Mouse (Mus musculus): ENCODE results near the gene Lclat1. TPM values are rescaled to one million over a fixed set of nuclear protein-coding genes. Genes with fewer than 3 reads are reported as not detected.
"Not testable (repeated sequence)": the region's sequence is repeated elsewhere in the genome, so short reads cannot be mapped to it uniquely, and the experiment has no call there.

Gene Lclat1
- total RNA-seq, 2 experiments from 2014 or later: 32.8 to 38.8 TPM

DNA sequence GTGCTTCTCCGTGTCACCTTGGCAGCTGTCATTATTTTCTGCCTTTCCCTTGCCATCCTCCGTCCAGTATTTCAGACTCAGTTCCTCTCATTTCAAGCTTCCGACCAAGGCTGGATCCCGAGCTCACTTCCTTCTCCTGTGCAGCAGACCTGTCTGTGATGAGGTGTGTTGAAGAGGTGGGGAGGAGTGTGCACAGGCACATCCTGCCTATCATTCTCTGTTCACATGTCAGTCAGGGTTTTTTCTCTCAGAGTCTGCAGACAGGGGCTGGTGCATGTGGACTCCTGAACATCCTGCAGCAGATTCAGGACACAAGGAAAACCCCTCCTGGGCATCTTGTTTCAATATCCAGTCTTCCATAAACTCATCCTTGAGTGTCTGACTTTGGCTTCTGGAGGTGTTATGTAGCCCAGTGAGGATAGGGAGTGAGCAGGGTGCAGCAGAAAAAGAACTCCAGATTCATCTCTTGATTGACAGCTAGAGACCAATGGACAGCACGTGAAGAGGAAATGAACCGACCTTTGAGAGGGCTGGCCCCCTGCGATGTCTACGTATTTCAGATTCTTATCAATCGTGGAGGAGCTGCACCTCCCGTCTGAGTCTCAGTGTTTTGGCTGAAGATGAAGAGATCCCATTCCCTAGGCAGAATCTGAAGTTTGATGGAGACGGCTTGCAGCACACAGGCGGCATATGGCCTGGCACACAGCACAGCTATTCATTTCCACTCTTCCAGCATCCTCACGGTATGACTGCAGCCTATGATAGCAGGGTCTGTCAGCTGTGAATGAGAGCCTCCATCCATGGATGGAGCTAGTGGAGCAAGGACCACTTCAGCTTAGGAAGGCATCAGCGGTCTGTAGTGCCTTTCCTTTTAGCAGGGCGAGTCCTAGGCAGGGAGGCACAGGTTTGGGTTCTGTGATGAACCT lies 163.3 kb downstream of the Lclat1 start:
- DNase-seq (ENCODE audit: low spot score in 2 of 2): no peak

DNA sequence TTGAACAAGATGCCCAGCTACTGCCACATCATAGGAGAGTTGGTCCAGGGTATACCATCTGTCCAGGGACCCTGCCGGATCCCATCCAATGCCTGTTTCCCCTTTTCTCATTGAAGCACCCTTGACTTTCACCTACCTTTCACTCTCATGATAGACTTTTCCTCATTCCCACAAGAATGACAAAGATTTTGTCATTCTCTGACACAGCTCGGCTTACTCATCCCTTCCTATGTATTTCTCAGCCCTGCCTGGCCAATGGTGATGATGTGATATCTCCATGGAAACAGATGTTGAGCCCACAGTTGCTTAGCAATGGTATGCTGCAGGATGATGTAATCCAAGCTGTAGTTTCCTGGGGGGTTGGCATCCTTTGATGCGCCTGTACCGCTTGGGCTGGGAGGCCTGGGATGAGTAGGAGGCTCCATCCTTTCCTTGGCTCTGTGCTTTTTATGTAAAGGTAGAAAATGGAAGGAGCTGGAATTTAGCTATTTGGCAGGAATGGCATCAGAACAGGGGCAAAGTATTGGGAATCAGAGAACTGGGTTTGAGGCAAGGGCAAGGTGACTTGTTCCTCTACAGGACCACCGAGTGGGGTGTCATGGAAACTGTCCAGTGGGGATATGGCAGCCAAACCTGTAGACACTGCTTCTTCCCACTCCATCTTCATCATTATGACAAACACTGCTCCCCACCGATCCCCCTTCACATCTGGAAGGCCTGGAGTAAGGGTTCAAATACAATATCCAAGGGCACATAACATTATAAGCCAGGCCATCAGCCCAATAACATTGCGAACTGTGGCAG lies 164.2 kb downstream of the Lclat1 start:
- DNase-seq (ENCODE audit: low spot score in 2 of 2): peak; percentile 68 to 74

DNA sequence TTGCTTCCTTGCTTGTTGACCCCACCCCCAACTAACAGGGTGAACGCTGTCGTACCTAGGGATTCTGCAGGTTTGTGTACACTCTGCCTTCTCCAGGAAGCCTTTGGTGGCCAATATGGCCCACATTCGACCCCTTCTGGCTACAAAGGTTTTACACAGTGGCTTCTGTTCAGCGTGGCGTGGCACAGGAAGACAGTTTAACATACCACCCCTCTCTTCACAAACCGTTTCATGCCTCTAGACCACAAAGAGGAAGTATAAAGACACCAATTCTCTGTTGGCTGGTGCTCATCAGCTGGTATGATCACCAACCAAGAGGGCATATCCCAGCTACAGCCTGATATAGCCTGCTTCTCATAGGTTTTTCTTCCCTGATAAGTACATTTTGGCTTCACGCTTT lies 166.0 kb downstream of the Lclat1 start:
- no peak for DNase-seq (ENCODE audit: low spot score in 2 of 2)

DNA sequence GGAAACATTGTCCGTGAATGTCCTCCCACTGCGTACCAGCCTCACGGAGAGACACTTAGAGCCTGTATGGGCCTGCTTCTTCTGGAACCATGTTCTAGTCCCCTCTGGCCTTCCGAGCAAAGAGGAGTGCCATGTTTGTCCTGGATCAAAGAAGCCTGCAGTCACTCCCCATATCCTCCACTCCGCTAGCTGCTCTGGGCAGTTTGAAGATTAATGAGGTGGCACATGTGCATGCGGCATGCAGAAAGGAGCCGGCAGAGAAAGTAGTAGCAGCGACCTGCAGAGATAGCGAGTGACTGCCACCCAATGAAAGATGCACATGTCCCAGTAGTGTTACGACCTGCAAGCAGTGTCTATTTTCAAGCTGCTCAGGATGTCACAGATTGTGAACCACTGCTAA lies 167.3 kb downstream of the Lclat1 start:
- DNase-seq (ENCODE audit: low spot score in 2 of 2): no peak

DNA sequence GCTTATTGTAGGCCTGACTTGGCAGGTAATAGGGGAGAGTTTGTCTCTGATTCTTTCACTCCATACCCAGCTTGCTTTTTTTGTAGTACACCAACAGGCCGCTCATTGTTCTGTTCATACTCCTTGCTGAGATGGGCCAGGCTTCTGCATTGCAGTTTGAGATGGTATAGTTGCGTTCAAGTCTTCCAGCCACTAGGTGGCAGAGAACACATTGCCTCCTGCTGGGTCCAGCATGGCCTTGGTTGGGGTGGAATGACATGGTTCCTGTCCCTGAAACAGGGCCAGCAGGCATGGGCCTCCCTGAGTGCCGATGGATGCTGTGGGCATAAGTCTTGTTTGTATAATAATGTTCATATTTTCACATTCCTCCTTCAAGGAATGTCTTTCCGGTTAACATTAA lies 170.0 kb downstream of the Lclat1 start:
- DNase-seq (ENCODE audit: low spot score in 2 of 2): no peak

DNA sequence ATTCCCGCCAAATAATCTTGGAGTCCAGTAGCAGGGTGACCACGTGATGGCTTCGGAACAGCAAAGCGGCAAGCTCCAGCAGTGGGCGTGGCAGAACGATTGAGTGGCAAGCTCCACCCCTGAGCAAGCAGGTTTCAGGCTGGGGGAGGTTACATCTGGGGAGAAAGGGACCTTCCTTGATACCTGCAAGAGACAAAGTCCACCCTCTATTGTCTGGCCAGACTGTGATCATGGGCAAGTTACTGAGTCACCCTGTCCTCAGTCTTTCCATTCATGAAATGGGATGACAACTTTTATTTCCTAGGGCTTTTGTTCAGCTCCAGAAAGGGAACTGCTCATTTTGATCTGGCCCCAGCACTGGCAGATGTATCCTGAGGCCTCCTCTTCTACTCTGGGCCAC lies 174.9 kb downstream of the Lclat1 start:
- DNase-seq (ENCODE audit: low spot score in 2 of 2): not testable (repeated sequence)

DNA sequence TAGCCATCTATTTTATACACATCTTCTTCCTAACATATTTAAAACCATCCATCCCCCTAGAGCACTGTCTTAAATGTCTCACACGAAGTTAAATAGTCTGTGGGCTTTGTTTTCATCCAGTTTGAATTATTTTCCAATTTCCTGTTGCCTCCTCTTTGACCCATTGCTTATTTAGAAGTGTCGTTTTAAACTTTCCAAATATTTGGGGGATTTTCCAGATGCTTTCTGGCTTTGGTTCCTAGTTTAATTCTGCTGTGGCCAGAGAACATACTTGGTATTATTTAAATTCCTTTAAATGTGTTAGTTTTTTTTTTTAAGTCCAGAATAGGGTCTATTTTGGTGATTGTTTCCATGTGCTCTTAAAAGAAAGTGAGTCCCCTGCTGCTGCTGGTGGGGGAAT lies 176.5 kb downstream of the Lclat1 start:
- no peak for DNase-seq (ENCODE audit: low spot score in 2 of 2)

Other genes starting within 250 kb of the Lclat1 start
- gene Lbh, start 189.7 kb upstream of the Lclat1 start, total RNA-seq (2021): 10 to 100 TPM; 37.2 to 38.9 TPM

Data from left cerebral cortex, adult 18-20 months (tissue).